Mouse (Mus musculus): Measurements from ENCODE around the gene Lcmt1. TPM values are rescaled to one million over a fixed set of nuclear protein-coding genes. Genes with fewer than 3 reads are reported as not detected.

The Lcmt1 gene
- total and polyA plus RNA-seq, 3 experiments = 26.4 to 34.8 (median 27.6) TPM

DNA sequence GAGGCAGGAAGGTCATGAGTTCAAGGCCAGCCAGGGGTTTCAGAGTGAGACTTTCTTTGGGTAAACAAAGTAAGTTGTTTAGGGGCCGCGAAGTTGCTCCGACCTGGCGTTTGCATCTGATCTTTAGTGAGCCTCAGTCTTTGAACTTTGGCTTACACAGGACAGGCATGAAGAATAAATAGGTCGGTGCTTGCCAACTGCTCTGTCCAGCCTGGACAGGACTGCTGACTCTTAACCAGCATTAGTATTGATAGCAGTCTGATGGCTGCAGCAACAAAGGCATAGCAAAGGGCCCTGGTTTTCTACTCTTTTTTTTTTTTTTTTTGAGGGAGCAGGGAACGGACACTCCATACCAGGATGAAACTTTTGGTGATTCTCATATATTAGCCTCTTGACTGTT is 83.0 kb downstream of the Lcmt1 start:
- dilution Hi-C loops (cut with MboI; ENCODE audit: extremely low pct_ligation_motif_present, extremely low pct_unique_long_range_greater_than_20kb, low sequenced_read_pairs) = no loop called here
- in situ Hi-C loops (cut with MboI; ENCODE audit: low pct_ligation_motif_present, low pct_unique_long_range_greater_than_20kb, low sequenced_read_pairs) = no loop called here

DNA sequence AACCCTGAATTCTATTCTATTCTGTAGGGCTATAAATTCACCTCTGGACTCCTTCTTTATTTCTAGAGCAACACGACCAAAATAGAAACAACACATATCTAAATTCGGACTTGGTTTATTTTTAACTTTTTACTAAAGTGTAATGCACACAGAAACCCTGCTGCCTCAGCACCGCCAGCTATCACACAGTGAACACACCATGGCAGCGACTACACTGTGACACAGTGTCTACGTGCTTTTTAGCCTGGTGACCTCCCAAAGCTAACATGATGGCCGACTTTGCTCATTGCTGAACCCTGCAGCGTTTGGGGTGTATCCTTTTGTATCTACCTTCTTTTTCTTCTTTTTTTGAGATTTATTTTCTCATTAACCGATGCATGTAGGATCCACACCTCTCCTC is 83.5 kb downstream of the Lcmt1 start:
- in situ Hi-C loops (cut with MboI; ENCODE audit: low pct_ligation_motif_present, low pct_unique_long_range_greater_than_20kb, low sequenced_read_pairs) (no loop called here), dilution Hi-C loops (cut with MboI; ENCODE audit: extremely low pct_ligation_motif_present, extremely low pct_unique_long_range_greater_than_20kb, low sequenced_read_pairs) (no loop called here)
- no peak for DNase-seq (ENCODE audit: extremely low read depth)
- H3K4me3 ChIP-seq (replicated peaks in 1 of 3; ENCODE audit: low read depth in 2 of 3, low read length in 2 of 3, poor library complexity in 1 of 3) = no peak overlapping the region
- 0 out of 4 replicates have a peak, but pooled peaks cover 0 to 2% of the 10 kb centered on the region in 2 experiments for H3K4me1 ChIP-seq (ENCODE audit: control insufficient read depth in 1 of 2, insufficient read depth in 2 of 2)
- H3K27me3 ChIP-seq (replicated peaks) = no peaks in the 10 kb centered on the region
- no peak overlapping the region for H3K4me2 ChIP-seq (ENCODE audit: insufficient read depth, low read depth, poor library complexity, severe bottlenecking)
- H3K9me3 ChIP-seq (replicated peaks; ENCODE audit: low read length) = no peaks in the 10 kb centered on the region
- H3K79me2 ChIP-seq (replicated peaks; ENCODE audit: control insufficient read depth, extremely low read depth, insufficient read depth, poor library complexity, severe bottlenecking) = no peaks in the 10 kb centered on the region
- no peak overlapping the region for H3K9ac ChIP-seq (ENCODE audit: insufficient read depth, low read depth)
- no peak overlapping the region for H3K27ac ChIP-seq (ENCODE audit: insufficient read depth, low read depth)
- TF ChIP-seq SIN3A (IDR thresholded peaks at IDR 0.05; ENCODE audit: low read length) (no peak), ETS1 (conservative IDR thresholded peaks at IDR 0.05; ENCODE audit: low read depth, low read length) (no peak), TBP (conservative IDR thresholded peaks at IDR 0.05; ENCODE audit: low read depth, low read length) (no peak), PAX5 (IDR thresholded peaks at IDR 0.05; ENCODE audit: low read length) (no peak)
- no peaks in the 10 kb centered on the region for H3K36me3 ChIP-seq (replicated peaks in 1 of 2; ENCODE audit: control insufficient read depth in 1 of 2, insufficient read depth in 1 of 2, low read length in 1 of 2)

More for the DNA sequence above, 83.0 kb downstream of the Lcmt1 start:
- Histone ChIP-seq H3K27me3 (replicated peaks) (no peaks in the 10 kb centered on the region), H3K27ac (ENCODE audit: insufficient read depth, low read depth) (no peak overlapping the region), H3K9ac (ENCODE audit: insufficient read depth, low read depth) (no peak overlapping the region), H3K4me2 (ENCODE audit: insufficient read depth, low read depth, poor library complexity, severe bottlenecking) (no peak overlapping the region), H3K4me3 (replicated peaks in 1 of 3; ENCODE audit: low read depth in 2 of 3, low read length in 2 of 3, poor library complexity in 1 of 3) (no peak overlapping the region), H3K9me3 (replicated peaks; ENCODE audit: low read length) (no peaks in the 10 kb centered on the region), H3K79me2 (replicated peaks; ENCODE audit: control insufficient read depth, extremely low read depth, insufficient read depth, poor library complexity, severe bottlenecking) (no peaks in the 10 kb centered on the region), H3K36me3 (replicated peaks in 1 of 2; ENCODE audit: control insufficient read depth in 1 of 2, insufficient read depth in 1 of 2, low read length in 1 of 2) (no peaks in the 10 kb centered on the region), H3K4me1 (ENCODE audit: control insufficient read depth in 1 of 2, insufficient read depth in 2 of 2) (0 out of 4 replicates have a peak, but pooled peaks cover 0 to 2% of the 10 kb centered on the region in 2 experiments)
- no peak for TF ChIP-seq MXI1 (IDR thresholded peaks at IDR 0.05; ENCODE audit: low read depth, low read length)
- TF ChIP-seq SMC3 (IDR thresholded peaks at IDR 0.05; ENCODE audit: low read depth, low read length) = no peak
- TF ChIP-seq MEF2A (IDR thresholded peaks at IDR 0.05; ENCODE audit: borderline replicate concordance, low read depth, low read length) = no peak
- no peak for TF ChIP-seq POLR2A (IDR thresholded peaks at IDR 0.05; ENCODE audit: low read depth, low read length)
- no peak for TF ChIP-seq BHLHE40 (IDR thresholded peaks at IDR 0.05; ENCODE audit: low read depth, low read length)
- TF ChIP-seq ETS1 (conservative IDR thresholded peaks at IDR 0.05; ENCODE audit: low read depth, low read length) = no peak
- no peak for TF ChIP-seq TBP (conservative IDR thresholded peaks at IDR 0.05; ENCODE audit: low read depth, low read length)
- TF ChIP-seq IRF4 (IDR thresholded peaks at IDR 0.05; ENCODE audit: low read depth, low read length) = no peak
- TF ChIP-seq MAFK (IDR thresholded peaks at IDR 0.05; ENCODE audit: insufficient replicate concordance, low read length) = no peak
- no peak for TF ChIP-seq GABPA (IDR thresholded peaks at IDR 0.05; ENCODE audit: insufficient replicate concordance, low read depth, low read length)
- no peak for DNase-seq (ENCODE audit: extremely low read depth)

DNA sequence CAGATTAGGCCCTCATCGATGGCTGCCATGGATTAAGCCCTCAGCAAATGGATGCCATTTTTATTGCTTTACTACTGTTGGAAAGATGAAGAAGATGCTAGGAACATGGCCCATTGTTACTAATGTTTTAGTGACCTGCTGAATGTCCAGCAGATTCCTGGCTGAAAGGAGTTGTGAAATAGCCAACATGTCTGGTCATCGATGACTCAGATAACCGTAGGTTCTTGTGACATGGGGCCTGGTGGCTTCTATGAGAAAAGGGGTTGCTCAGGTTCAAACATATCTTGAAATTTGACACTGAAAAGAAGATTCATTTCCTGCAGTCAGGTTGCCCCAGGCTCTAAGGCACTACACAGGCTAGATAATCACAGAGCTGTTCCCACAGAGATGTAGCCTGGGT is 85.5 kb downstream of the Lcmt1 start:
- dilution Hi-C loops (cut with MboI; ENCODE audit: extremely low pct_ligation_motif_present, extremely low pct_unique_long_range_greater_than_20kb, low sequenced_read_pairs) (no loop called here), in situ Hi-C loops (cut with MboI; ENCODE audit: low pct_ligation_motif_present, low pct_unique_long_range_greater_than_20kb, low sequenced_read_pairs) (no loop called here)
- Histone ChIP-seq H3K4me3 (replicated peaks in 1 of 3; ENCODE audit: low read depth in 2 of 3, low read length in 2 of 3, poor library complexity in 1 of 3) (no peak overlapping the region), H3K36me3 (replicated peaks in 1 of 2; ENCODE audit: control insufficient read depth in 1 of 2, insufficient read depth in 1 of 2, low read length in 1 of 2) (no peaks in the 10 kb centered on the region), H3K27ac (ENCODE audit: insufficient read depth, low read depth) (no peak overlapping the region), H3K4me1 (ENCODE audit: control insufficient read depth in 1 of 2, insufficient read depth in 2 of 2) (0 out of 4 replicates have a peak, but pooled peaks cover 0 to 2% of the 10 kb centered on the region in 2 experiments), H3K27me3 (replicated peaks) (no peaks in the 10 kb centered on the region), H3K79me2 (replicated peaks; ENCODE audit: control insufficient read depth, extremely low read depth, insufficient read depth, poor library complexity, severe bottlenecking) (no peaks in the 10 kb centered on the region), H3K9me3 (replicated peaks; ENCODE audit: low read length) (no peaks in the 10 kb centered on the region), H3K4me2 (ENCODE audit: insufficient read depth, low read depth, poor library complexity, severe bottlenecking) (no peak overlapping the region), H3K9ac (ENCODE audit: insufficient read depth, low read depth) (no peak overlapping the region)
- DNase-seq (ENCODE audit: extremely low read depth) = no peak
- TF ChIP-seq RAD21 (IDR thresholded peaks at IDR 0.05; ENCODE audit: low read depth, low read length) (no peak), TBP (conservative IDR thresholded peaks at IDR 0.05; ENCODE audit: low read depth, low read length) (no peak), NRF1 (IDR thresholded peaks at IDR 0.05; ENCODE audit: low read depth, low read length) (no peak), ZC3H11A (IDR thresholded peaks at IDR 0.05; ENCODE audit: low read depth, low read length) (no peak), HCFC1 (IDR thresholded peaks at IDR 0.05; ENCODE audit: low read depth, low read length) (no peak), IRF4 (IDR thresholded peaks at IDR 0.05; ENCODE audit: low read depth, low read length) (no peak), JUN (IDR thresholded peaks at IDR 0.05; ENCODE audit: insufficient read depth, low read depth, low read length) (no peak), POLR2A (IDR thresholded peaks at IDR 0.05; ENCODE audit: low read depth, low read length) (no peak)
